Mouse (Mus musculus) kidney, postnatal 0 days (tissue): ENCODE measurements around the gene Mrpl48. TPM values are rescaled to one million over a fixed set of nuclear protein-coding genes. Genes with fewer than 3 reads are reported as not detected.

Experiments used
- ATAC-seq: fragments of 200-750 bp; cut with Nextera tagmentation; replicated peaks from 2 replicates; pipeline ENCODE4 v1.8.0; 2017; ENCODE audit warnings: low read depth, moderate number of reproducible peaks, moderate TSS enrichment, moderate library complexity; ENCODE audit not compliant: low FRiP score
- DNase-seq: peaks from one replicate; pipeline ENCODE4 v3.0.0-alpha.2; 2016; ENCODE audit warnings: low spot score
- H3K27ac ChIP-seq: fragments of 300-500 bp; sonication (generic); 2 replicates; pipeline ENCODE4 v1.5.1; 2014; ENCODE audit warnings: mild to moderate bottlenecking
- H3K27me3 ChIP-seq: fragments of 300-500 bp; sonication (generic); 2 replicates; pipeline ENCODE4 v1.6.1; 2014; ENCODE audit warnings: low read length, mixed read lengths; ENCODE audit not compliant: insufficient read depth
- H3K36me3 ChIP-seq: fragments of 300-500 bp; sonication (generic); 2 replicates; pipeline ENCODE4 v1.6.1; 2014; ENCODE audit warnings: low read length, mixed read lengths; ENCODE audit not compliant: insufficient read depth
- H3K4me1 ChIP-seq: fragments of 300-500 bp; sonication (generic); replicated peaks from 2 replicates; pipeline ENCODE4 v1.6.1; 2014; ENCODE audit warnings: antibody characterized with exemption, low read length, mixed read lengths; ENCODE audit not compliant: insufficient read depth
- H3K4me2 ChIP-seq: fragments of 300-500 bp; sonication (generic); 2 replicates; pipeline ENCODE4 v1.6.1; 2014; ENCODE audit warnings: mild to moderate bottlenecking, low read length, moderate library complexity, mixed read lengths
- H3K4me3 ChIP-seq: fragments of 300-500 bp; sonication (generic); replicated peaks from 2 replicates; pipeline ENCODE4 v1.5.1; 2014; ENCODE audit warnings: low read depth, low read length
- H3K9ac ChIP-seq: fragments of 300-500 bp; sonication (generic); 2 replicates; pipeline ENCODE4 v1.6.1; 2014; ENCODE audit warnings: low read depth, low read length
- H3K9me3 ChIP-seq: fragments of 300-500 bp; sonication (generic); replicated peaks from 2 replicates; pipeline ENCODE4 v1.6.1; 2016; ENCODE audit warnings: low read length, inconsistent platforms, mixed read lengths
- CTCF ChIP-seq: IDR thresholded peaks from 2 replicates; pipeline ENCODE4 v1.5.1; 2016; ENCODE audit warnings: antibody characterized with exemption, low read depth, mild to moderate bottlenecking, moderate library complexity
- WGBS: fragments of 180-500 bp; shearing (Covaris S2); extraction: QIAGEN DNeasy Blood & Tissue Kit; methylation state at CpG from one replicate; pipeline ENCODE4 v1.1.7; 2014; 5-methylcytosine and 5-hydroxymethylcytosine counted together
- polyA plus RNA-seq: library from polyadenylated mRNA; unstranded; fragments of >200 nt; fragmentation: Nextera tagmentation; extraction: Ambion mirVana; gene quantifications from 2 replicates; pipeline ENCODE4 v1.2.1, GENCODE M21; 2015

Mrpl48 gene
- polyA plus RNA-seq, 1 experiment from 2014 or later, result 107 TPM

GRCm38 (mm10) chr7:100497402-100497801 lies 110.7 kb downstream of the Mrpl48 start:
- H3K4me3 ChIP-seq, result no peak overlapping the region

GRCm38 (mm10) chr7:100496791-100497190 lies 111.3 kb downstream of the Mrpl48 start:
- ATAC-seq (no peak), DNase-seq (no peak)
- Histone ChIP-seq H3K27ac (no peak overlapping the region), H3K36me3 (peaks cover 34% of the 10 kb centered on the region; the same call in 1 of the 2 replicates), H3K9me3 (no peaks in the 10 kb centered on the region), H3K4me2 (no peak overlapping the region), H3K9ac (no peak overlapping the region), H3K4me1 (peaks cover 25% of the 10 kb centered on the region), H3K4me3 (no peak overlapping the region), H3K27me3 (no peaks in the 10 kb centered on the region)
- TF ChIP-seq CTCF, result no peak
- WGBS, result 97% methylated on average over 9 of the region's 9 CpGs

More at GRCm38 (mm10) chr7:100497402-100497801, 110.7 kb downstream of the Mrpl48 start:
- Histone ChIP-seq H3K9me3 (no peaks in the 10 kb centered on the region), H3K36me3 (peaks cover 34% of the 10 kb centered on the region; the same call in 1 of the 2 replicates), H3K27me3 (no peaks in the 10 kb centered on the region), H3K27ac (no peak overlapping the region), H3K9ac (no peak overlapping the region), H3K4me2 (no peak overlapping the region), H3K4me1 (peaks cover 25% of the 10 kb centered on the region)
- DNase-seq (no peak), ATAC-seq (no peak)
- WGBS, result 82% methylated on average over 4 of the region's 4 CpGs
- no peak for TF ChIP-seq CTCF

- WGBS, result 62% methylated on average over 6 of the region's 6 CpGs
- ATAC-seq, result no peak
- Histone ChIP-seq H3K4me3 (no peak overlapping the region), H3K9me3 (no peaks in the 10 kb centered on the region), H3K36me3 (peaks cover 34% of the 10 kb centered on the region; the same call in 1 of the 2 replicates), H3K9ac (0 out of 2 replicates have a peak overlapping the region, but pooled peaks have one; percentile 27), H3K4me1 (peaks cover 25% of the 10 kb centered on the region), H3K27me3 (no peaks in the 10 kb centered on the region), H3K4me2 (peak overlapping the region; percentile 96), H3K27ac (peak overlapping the region; percentile 83)
- no peak for DNase-seq
- no peak for TF ChIP-seq CTCF
Observed at GRCm38 (mm10) chr7:100496371-100496770, 111.7 kb downstream of the Mrpl48 start.

Other genes starting within 250 kb of the Mrpl48 start
- gene C2cd3, start 236.1 kb downstream of the Mrpl48 start, polyA plus RNA-seq, result 13.1 TPM in 2 replicates
- 45.9 and 47.6 TPM in 2 replicates for gene Ppme1, start 236.0 kb downstream of the Mrpl48 start, polyA plus RNA-seq
- 0.05 and 0.13 TPM in 2 replicates for gene Ucp3, start 135.3 kb downstream of the Mrpl48 start, polyA plus RNA-seq
- gene Ucp2, start 115.0 kb downstream of the Mrpl48 start, polyA plus RNA-seq, result 274 and 319 TPM in 2 replicates
- gene Dnajb13, start 93.3 kb downstream of the Mrpl48 start, polyA plus RNA-seq, result 0.15 and 0.18 TPM in 2 replicates
- 21.7 and 21.9 TPM in 2 replicates for gene Coa4, start 71.2 kb downstream of the Mrpl48 start, polyA plus RNA-seq
- gene Rab6a, start 891 bp downstream of the Mrpl48 start, polyA plus RNA-seq, result 90.7 and 94.6 TPM in 2 replicates
- gene Plekhb1, start 54.1 kb upstream of the Mrpl48 start, polyA plus RNA-seq, result 4.6 and 5.1 TPM in 2 replicates
- 29.1 and 29.7 TPM in 2 replicates for gene Fam168a, start 98.3 kb upstream of the Mrpl48 start, polyA plus RNA-seq